Mouse (Mus musculus): ENCODE results near the gene Syngap1.

- TF ChIP-seq CTCF (IDR thresholded peaks at IDR 0.05; ENCODE audit: insufficient read depth, low read length) (no peak), POLR2A (IDR thresholded peaks at IDR 0.05; ENCODE audit: borderline replicate concordance, extremely low read depth, low read depth, low read length) (no peak)
These were observed at the start of gene Syngap1 for GRCm38 (mm10) chr17:26941031-26941789.
